In genomic region chr9:120011533-120011932, GRCm38 (mm10) we compare ENCODE assay signal across 9 mouse cellular contexts. TPM values are rescaled to one million over a fixed set of nuclear protein-coding genes. Genes with fewer than 3 reads are reported as not detected.
DNase-seq lines count a peak whose midpoint lies in the region; ATAC-seq and TF ChIP-seq lines count a peak whose summit lies in the region.
"Had no signal": no experiment of that assay in that cellular context is flagged by ENCODE, and none has a peak within 500 bp of the region (broad histone marks: within the 10 kb centered on the region; RNA-seq: fewer than 3 reads in every experiment).

No protein-coding gene starts in this region.

- peaks cover 93% of the 10 kb centered on the region for H3K4me1 ChIP-seq in E14TG2a.4 (replicated peaks; ENCODE audit: low read depth, low read length)
- H3K4me1 ChIP-seq in forebrain, embryonic 11.5 days (replicated peaks; ENCODE audit: control insufficient read depth, insufficient read depth, low read length), result no peaks in the 10 kb centered on the region; the same call in 1 of the 2 replicates
- H3K4me1 ChIP-seq in lung, adult 2 months (ENCODE audit: control insufficient read depth, insufficient read depth, low read length), result no peaks in the 10 kb centered on the region; the same call in 1 of the 2 replicates

- TF ChIP-seq POLR2A in lung, adult 2 months (IDR thresholded peaks at IDR 0.05; ENCODE audit: borderline replicate concordance, extremely low read depth, low read depth, low read length), result no peak

- peak; percentile 59 for TF ChIP-seq CTCF in E14TG2a.4 (conservative IDR thresholded peaks at IDR 0.05; ENCODE audit: low read length)
- peak; percentile 86 for TF ChIP-seq CTCF in layer of hippocampus, adult 2 months (conservative IDR thresholded peaks at IDR 0.05)
- peak; percentile 48 for TF ChIP-seq CTCF in lung, adult 2 months (IDR thresholded peaks at IDR 0.05; ENCODE audit: insufficient read depth, low read length)

- no peak overlapping the region for H3K9ac ChIP-seq in forebrain, embryonic 11.5 days (ENCODE audit: low read length)

- intact Hi-C loops in heart, postnatal 10 days (cut with DNase I), result loop anchor here (1.0 to 2.0 kb wide), 3 partner anchors 28 to 75 kb away; partner anchors contain the start of genes Gorasp1 and Ttc21a

- peaks cover 21% of the 10 kb centered on the region for H3K27me3 ChIP-seq in E14TG2a.4 (ENCODE audit: insufficient read depth, low read length)
- H3K27me3 ChIP-seq in forebrain, embryonic 11.5 days (ENCODE audit: control insufficient read depth, insufficient read depth, low read length), result no peaks in the 10 kb centered on the region

- no peaks in the 10 kb centered on the region for H3K9me3 ChIP-seq in E14TG2a.4 (ENCODE audit: low read length)
- H3K9me3 ChIP-seq in forebrain, embryonic 11.5 days (ENCODE audit: control insufficient read depth, low read length), result no peaks in the 10 kb centered on the region

- WGBS in forebrain, embryonic 11.5 days, result 1% methylated on average over 10 of the region's 10 CpGs
- WGBS in lung, adult 2 months, result 1% methylated on average over 10 of the region's 10 CpGs

- H3K27ac ChIP-seq in forebrain, embryonic 11.5 days (ENCODE audit: low read depth, low read length), result no peak overlapping the region
- H3K27ac ChIP-seq in layer of hippocampus, adult 2 months, result peak overlapping the region; percentile 98

- peak overlapping the region; percentile 74 for H3K4me3 ChIP-seq in E14TG2a.4 (replicated peaks; ENCODE audit: low read length)
- peak overlapping the region; percentile 39 for H3K4me3 ChIP-seq in forebrain, embryonic 11.5 days (ENCODE audit: low read depth, low read length)
- peak overlapping the region; percentile 61 for H3K4me3 ChIP-seq in layer of hippocampus, adult 2 months
- peak overlapping the region; percentile 52 for H3K4me3 ChIP-seq in lung, adult 2 months (replicated peaks; ENCODE audit: extremely low read depth, low read depth, low read length)

- no peaks in the 10 kb centered on the region for H3K36me3 ChIP-seq in E14TG2a.4 (ENCODE audit: insufficient read depth, low read length)
- no peaks in the 10 kb centered on the region for H3K36me3 ChIP-seq in forebrain, embryonic 11.5 days (ENCODE audit: control insufficient read depth, insufficient read depth, low read length)

- ATAC-seq in forebrain, embryonic 11.5 days (replicated peaks; ENCODE audit: low FRiP score), result peak; percentile 47
- peak; percentile 69; the same call in 1 of the 2 replicates for ATAC-seq in neutrophil, adult 5-6 weeks (ENCODE audit: extremely low read depth, insufficient number of reproducible peaks, low FRiP score, poor library complexity, severe bottlenecking)

- peak overlapping the region; percentile 88 for H3K4me2 ChIP-seq in forebrain, embryonic 11.5 days (ENCODE audit: low read depth, low read length, severe bottlenecking)

- peak; percentile 96 for DNase-seq in brain, adult 2 months (ENCODE audit: low read depth, low spot score)
- peak; percentile 82 for DNase-seq in forebrain, embryonic 11.5 days (ENCODE audit: low spot score)
- DNase-seq in heart, postnatal 10 days, result peak; percentile 85 to 88
- peak; percentile 75 to 85 for DNase-seq in layer of hippocampus, adult 2 months (ENCODE audit: low spot score in 2 of 2)
- DNase-seq in lung, adult 2 months, result no peak
- DNase-seq in thymus, postnatal 10 days (ENCODE audit: low spot score in 2 of 2), result peak; percentile 46 to 72

RNA-seq across cellular contexts. Expression of gene Xirp1, which starts 11.9 kb away (rescaled TPM):
- not detected in 2 replicates for polyA plus RNA-seq in forebrain, embryonic 11.5 days (2014; fragmentation: Nextera tagmentation; extraction: Ambion mirVana)
- 100 to 1,000 TPM; 147 to 150 TPM for total RNA-seq in heart, postnatal 10 days (2021)
- under 1 TPM; 0.10 to 0.23 TPM for total RNA-seq in layer of hippocampus, adult 2 months (2021)
- 0.62 and 2.7 TPM in 2 replicates for polyA plus RNA-seq in lung, adult 2 months (2012; rRNA removed)
- total RNA-seq in neutrophil, adult 5-6 weeks (2017), result not detected in 2 replicates
- polyA plus RNA-seq: macrophage had no signal

RNA-seq across cellular contexts. Expression of gene Csrnp1, which starts 27.1 kb away (rescaled TPM):
- 1.5 and 1.6 TPM in 2 replicates for polyA plus RNA-seq in forebrain, embryonic 11.5 days (2014; fragmentation: Nextera tagmentation; extraction: Ambion mirVana)
- total RNA-seq in heart, postnatal 10 days (2021), result 10 to 100 TPM in 1 of 2 experiments, 1 to 10 TPM in 1; 9.9 to 19.0 TPM
- total RNA-seq in layer of hippocampus, adult 2 months (2021), result 10 to 100 TPM; 13.7 TPM
- polyA plus RNA-seq in lung, adult 2 months (2012; rRNA removed), result 53.3 and 110 TPM in 2 replicates
- 105 and 114 TPM in 2 replicates for total RNA-seq in neutrophil, adult 5-6 weeks (2017)

RNA-seq across cellular contexts. Expression of gene Cx3cr1, which starts 58.1 kb away (rescaled TPM):
- 3.7 and 3.9 TPM in 2 replicates for polyA plus RNA-seq in forebrain, embryonic 11.5 days (2014; fragmentation: Nextera tagmentation; extraction: Ambion mirVana)
- total RNA-seq in heart, postnatal 10 days (2021), result 1 to 10 TPM; 3.9 to 7.1 TPM
- total RNA-seq in layer of hippocampus, adult 2 months (2021), result 10 to 100 TPM; 30.8 to 31.7 TPM
- 8.4 and 10.9 TPM in 2 replicates for polyA plus RNA-seq in lung, adult 2 months (2012; rRNA removed)
- 12.9 and 15.5 TPM in 2 replicates for total RNA-seq in neutrophil, adult 5-6 weeks (2017)

Comparison
In these comparisons a context has a peak if more than half of its experiments do, and no peak if none do; other contexts are left out.
1. RNA of gene Xirp1, which starts 11.9 kb away (total RNA-seq): 147 to 150 TPM in heart, postnatal 10 days; 0.10 to 0.23 TPM in layer of hippocampus, adult 2 months and not detected in neutrophil, adult 5-6 weeks; every median in the first group is over 100 times any median in the second.
2. Peak in every context shown above with its lines, with median percentiles within 50 percentile points of each other: H3K4me3 ChIP-seq and CTCF ChIP-seq.